ENCODE assay signal across 16 mouse cellular contexts in genomic region chr11:98459860-98460259, GRCm38 (mm10).
"Had no signal": no experiment of that assay in that cellular context is flagged by ENCODE, and none has a peak within 500 bp of the region (broad histone marks: within the 10 kb centered on the region; RNA-seq: fewer than 3 reads in every experiment).

No protein-coding gene starts in this region.

- H3K27ac ChIP-seq: kidney, embryonic 15.5 days; limb, embryonic 12.5 days; limb, embryonic 15.5 days; liver, embryonic 12.5 days; liver, embryonic 15.5 days; stomach, postnatal 0 days had no signal

- DNase-seq: kidney, adult 11 months; kidney, adult 8-10 months; kidney, postnatal 10 days; kidney, postnatal 36 days; left cerebral cortex, postnatal 4 days; lung, adult 2 months; lung, postnatal 14 days; lung, postnatal 4 days; midbrain, embryonic 14.5 days had no signal

- H3K4me3 ChIP-seq: kidney, embryonic 15.5 days; limb, embryonic 12.5 days; limb, embryonic 15.5 days; liver, embryonic 12.5 days; liver, embryonic 15.5 days had no signal

- H3K9ac ChIP-seq: kidney, embryonic 15.5 days; limb, embryonic 12.5 days; limb, embryonic 15.5 days; liver, embryonic 12.5 days; liver, embryonic 15.5 days had no signal

- H3K36me3 ChIP-seq: limb, embryonic 12.5 days; limb, embryonic 15.5 days had no signal

- H3K4me2 ChIP-seq: kidney, embryonic 15.5 days; limb, embryonic 12.5 days; limb, embryonic 15.5 days; liver, embryonic 12.5 days; liver, embryonic 15.5 days; midbrain, embryonic 11.5 days had no signal

- H3K9me3 ChIP-seq: kidney, embryonic 15.5 days; limb, embryonic 12.5 days; limb, embryonic 15.5 days; liver, embryonic 12.5 days; liver, embryonic 15.5 days had no signal

- ATAC-seq: liver, embryonic 12.5 days had no signal
